Mouse (Mus musculus): ENCODE data around the gene Tspan14.

GRCm38 (mm10) chr14:40957607-40958006, 9.0 kb downstream of the Tspan14 start:
- TF ChIP-seq CTCF (IDR thresholded peaks at IDR 0.05; ENCODE audit: low read depth, low read length) (no peak), TAL1 (conservative IDR thresholded peaks at IDR 0.05; ENCODE audit: low read depth, low read length) (no peak), GATA1 (IDR thresholded peaks at IDR 0.05; ENCODE audit: borderline replicate concordance, low read length) (no peak), GATA2 (IDR thresholded peaks at IDR 0.05; ENCODE audit: borderline replicate concordance, low read depth, low read length) (no peak), POLR2AphosphoS5 (IDR thresholded peaks at IDR 0.05; ENCODE audit: insufficient replicate concordance, low read depth, low read length) (no peak)
